Mouse (Mus musculus) adrenal gland, adult 18-20 months (tissue): ENCODE data around the gene Gm43064. TPM values are rescaled to one million over a fixed set of nuclear protein-coding genes. Genes with fewer than 3 reads are reported as not detected.

Experiments
- DNase-seq, 2 experiments: peaks; one replicate each; pipeline ENCODE4 v3.0.0; 2021 to 2022; ENCODE audit warnings: low spot score in 2 of 2
- total RNA-seq, 2 experiments: library from RNA; stranded (reverse); gene quantifications; 1 replicate in 1 of 2; 2 replicates in 1 of 2; pipeline ENCODE4 v1.2.3; 2021

Gene Gm43064
- total RNA-seq, 2 experiments from 2014 or later: 0.13 to 0.43 TPM

DNA sequence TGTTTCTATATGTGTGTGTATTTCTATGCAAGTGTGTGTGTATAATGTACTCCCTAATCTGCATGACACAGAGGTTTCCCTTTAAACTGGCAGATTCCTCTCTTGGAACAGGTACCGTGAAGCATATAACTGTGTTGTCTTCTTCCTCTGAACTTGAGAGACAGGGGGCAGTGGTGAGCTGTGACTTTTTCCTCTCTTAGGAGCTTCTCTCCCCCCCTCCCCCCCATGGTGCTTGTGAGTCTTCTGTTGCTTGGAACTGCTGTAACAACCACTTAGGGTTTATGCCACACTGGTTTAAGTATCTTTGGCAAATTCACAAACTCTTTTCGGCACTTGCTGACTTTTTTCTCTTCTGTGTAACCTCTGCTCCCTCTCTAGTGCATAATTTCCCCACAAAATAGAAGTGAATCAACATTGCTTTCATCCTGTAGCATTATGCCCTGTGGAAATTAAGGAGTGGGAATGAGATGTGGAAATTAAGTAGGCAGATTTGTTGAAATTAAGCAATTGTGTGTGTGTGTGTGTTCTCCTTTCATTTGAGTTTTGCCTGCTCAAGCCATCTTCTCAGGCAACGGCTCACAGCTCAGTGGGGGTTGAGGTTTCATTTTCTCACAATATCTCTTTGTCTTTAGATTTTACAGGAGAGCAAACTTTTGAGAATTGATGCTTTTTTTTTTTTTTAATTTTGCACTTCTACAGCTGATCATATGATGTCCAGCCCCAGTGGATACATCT lies 43.4 kb downstream of the Gm43064 start:
- peak; percentile 19 to 33 for DNase-seq

DNA sequence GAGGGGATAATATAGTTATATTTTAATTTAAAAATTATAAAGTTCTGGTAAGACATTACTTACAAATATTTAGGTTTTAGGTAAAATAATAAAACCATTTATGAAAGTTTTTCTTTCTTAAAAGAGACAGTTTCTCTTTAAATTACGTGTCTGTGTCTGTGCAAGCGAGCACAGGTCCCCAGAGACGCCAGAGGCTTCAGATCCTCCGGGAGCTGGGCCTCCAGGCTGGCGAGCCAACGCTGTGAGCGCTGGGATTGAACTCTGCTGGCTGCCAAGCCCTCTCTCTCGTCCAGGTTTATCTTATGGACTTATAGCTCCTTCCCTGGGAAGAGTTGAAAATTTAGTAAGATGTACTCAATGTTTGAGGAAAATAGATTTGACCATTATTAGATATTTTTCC lies 44.4 kb downstream of the Gm43064 start:
- DNase-seq: no peak

DNA sequence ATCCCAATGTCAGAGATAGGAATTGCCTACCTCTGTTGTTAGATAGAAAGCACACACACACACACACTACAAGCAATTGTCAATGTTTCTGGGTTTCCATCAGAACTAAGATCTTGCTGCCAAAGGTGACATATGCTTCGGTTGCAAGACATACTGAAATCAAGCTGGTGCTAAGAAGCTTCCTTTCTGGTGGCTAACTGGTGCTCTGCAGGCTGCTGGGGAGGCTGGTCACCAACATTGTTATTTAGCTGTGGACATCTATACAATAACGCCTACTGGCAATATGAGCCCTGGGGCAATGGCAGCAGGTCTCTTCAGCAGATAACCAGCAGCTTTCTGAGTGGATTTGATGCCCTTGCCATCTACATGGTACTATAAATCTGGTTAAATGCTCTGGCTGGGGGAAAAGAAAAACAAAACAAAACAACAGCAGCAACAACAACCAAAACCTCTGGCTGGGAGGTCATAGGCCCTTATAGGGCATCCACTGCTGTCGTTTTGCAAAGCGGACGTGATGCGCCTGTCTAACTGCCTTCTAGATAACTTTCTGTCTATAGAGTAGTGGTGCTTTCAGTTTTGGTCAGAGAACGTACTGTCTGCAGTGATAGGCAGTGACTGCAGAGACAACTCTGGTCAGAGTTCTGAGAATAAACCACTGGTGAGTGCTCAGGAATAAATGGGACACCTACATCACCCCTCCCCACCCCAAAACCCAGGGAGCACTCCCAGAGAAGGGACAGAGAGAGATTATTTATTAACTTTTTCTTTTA lies 47.8 kb downstream of the Gm43064 start:
- DNase-seq: no peak

DNA sequence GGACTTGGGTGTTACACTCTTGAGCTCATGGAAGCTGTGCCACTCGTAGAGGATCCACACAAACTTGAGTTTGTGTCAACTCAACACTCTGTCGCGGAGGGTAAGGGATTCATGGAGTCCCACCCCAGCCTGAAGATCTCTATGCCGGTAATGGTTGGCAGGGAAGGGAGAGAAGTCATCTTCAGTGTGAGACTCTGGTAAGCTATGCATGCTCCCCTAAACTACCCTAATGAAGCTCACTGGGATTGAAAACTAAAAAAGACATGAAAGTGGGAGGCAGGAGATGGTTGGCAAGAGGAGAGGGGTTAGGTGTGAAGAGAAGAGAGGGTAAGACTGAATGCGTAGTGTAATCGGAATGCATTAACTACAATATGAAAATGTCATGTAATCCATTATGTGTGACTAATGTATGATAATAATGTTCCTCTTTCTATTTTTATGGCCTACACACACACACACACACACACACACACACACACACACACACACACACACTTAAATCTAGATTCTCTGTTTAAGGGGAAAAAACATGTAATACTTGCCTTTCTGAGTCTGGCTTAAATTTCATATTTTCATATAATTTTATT lies 48.7 kb downstream of the Gm43064 start:
- no peak for DNase-seq

DNA sequence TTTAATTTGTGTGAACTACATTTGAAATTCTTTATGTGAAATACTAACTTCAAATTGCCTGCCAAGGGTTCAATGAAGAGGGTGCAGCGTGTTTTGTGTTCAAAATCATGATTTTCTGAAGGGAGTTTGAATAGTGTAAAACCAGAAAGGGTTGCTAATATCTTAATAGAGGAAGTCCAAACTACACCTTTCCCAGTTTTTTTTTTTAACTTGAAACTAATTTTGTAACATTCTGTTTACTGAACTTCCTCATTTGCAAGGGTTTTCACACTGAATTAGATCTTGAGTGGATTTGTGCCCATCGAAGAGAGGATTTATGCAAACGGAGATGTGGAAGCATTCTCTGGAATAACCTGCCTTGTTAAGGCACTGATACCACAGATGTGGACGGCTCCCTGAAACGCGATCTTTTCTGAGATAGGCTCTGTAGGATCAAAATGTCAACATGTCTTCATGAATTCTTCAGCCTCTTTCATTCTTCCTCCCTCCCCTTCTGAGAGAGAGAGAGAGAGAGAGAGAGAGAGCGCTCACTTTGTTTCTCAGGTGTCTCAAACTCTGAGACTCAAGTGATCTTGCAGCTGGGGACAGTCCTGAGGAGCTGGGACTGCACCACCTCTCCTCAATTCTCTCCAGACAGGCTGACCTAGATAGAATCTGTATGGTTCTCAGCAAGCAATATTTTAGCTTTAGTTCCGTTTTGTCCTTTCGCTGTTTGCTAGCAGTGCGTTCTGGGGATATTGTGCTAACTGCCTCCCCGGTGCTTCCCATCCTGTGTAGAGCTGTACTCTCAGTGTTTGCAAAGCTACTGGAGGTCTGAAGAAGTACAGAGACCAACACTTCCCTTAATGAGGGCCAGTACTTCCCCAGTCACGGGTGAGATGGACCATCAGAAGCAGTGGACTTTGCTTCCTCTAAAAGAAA lies 49.8 kb downstream of the Gm43064 start, which contains the start of gene Ptpn22:
TSS of gene Ptpn22 (plus strand) at position 915 of the 921 bp plus-strand sequence.
- DNase-seq: no peak

DNA sequence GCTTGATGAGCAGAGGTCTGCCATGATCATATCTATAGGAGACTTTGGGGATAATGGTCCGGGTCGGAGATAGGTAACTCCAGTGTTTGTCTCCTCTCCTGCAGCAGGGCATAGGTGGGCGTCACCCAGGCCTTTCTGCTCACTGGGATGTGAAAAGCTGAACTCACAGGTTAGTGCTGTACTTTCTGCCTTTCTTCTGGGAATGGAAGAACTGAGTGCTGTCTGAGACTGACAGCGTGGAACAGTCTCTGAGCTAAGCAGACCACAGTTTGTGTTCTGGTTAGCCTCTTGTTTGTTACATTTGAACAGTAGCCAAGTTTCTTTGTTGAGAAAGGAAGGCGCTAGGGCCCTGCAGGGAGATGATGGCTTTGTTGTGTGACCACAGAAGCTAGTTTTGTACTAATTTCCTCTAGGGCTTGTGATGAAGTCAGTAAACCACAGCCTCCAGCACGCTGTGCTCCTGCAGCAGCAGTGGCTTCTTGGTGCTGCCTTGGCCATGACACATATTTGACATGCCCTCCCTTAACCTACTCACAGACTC lies 50.5 kb downstream of the Gm43064 start:
- DNase-seq: no peak

DNA sequence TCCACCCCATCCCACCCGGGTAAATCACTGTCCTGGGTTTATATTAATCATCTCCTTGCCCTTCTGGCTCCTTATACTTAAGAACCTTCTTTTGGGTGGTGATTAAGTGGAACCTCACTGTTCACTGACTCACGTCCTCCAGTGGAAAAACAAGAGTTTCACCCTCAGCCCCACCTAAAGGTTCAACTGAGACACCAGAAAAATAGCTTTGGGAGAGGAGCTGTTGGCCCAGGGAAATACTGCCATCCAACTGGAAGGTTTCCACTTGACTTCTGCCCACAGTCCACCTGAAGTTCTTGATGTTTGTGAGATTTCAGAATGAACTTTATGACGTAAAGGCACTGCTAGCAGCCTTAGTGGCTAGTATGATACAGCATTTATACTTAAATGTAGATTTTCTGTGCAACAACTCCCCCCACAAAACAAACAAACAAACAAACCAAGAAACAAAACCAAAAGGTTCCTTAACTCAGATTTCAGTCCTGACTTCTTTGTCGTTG lies 53.4 kb downstream of the Gm43064 start:
- DNase-seq: no peak

DNA sequence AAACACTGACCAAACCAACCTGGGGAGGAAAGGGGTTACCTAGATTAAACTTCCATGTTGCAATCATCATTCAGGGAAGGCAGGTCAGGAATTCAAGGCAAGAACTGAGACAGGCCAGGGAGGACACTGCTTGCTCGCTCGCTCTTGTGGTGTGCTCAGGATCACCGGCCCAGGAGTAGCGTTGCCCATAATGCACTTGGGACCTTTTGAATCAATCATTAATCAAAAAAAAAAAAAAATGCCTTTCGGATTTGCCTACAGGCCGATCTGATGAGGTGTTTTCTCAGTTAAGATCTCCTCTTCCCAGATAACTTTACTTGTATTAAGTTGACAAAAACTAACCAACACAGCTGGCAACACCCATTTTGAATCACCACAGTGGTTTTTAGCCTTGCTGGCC lies 54.8 kb downstream of the Gm43064 start:
- no peak for DNase-seq

DNA sequence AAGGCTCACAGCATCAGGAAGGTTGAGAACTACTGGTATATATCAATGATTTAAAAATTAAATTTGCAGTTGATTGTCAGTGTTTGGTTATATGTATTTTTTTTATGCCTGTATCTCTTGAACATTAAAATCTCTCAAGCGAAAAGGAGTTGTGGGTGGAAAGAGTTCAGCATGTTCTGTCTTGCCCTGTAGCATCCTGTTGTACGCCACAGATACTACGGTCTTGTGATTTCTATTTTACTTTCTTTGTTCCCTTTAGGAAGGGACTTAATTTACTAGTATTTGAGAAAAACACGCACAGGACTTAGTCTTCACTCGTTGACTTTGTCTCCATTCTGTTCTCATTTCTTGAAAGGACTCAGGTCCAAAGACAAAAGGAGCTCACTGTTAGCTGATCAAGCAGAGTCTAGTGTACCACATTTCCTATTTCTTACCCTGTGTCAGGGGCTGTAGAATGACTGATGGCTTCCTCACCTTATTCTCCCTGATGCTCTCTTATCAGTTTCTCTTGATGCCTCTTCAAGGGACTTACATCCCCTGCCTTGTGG lies 58.1 kb downstream of the Gm43064 start:
- no peak for DNase-seq

DNA sequence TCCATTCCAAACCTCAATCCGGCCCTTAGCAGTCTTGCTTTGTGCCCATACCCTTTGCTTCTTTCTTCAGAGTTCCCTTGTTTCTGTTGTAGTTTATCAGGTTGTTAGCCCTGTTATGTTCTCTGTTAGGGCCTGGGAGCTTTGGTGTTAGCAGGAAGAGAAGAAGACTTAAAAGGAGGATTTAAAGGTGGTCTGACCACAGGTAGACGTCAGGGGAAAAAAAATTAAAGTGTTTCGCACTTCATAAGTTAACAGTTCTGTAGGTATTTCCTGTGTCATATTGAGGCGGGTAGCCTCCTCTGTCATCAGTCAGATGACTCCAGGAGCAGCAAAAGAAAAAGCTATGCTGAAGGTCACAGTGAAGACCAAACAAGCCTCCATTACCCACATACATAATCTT lies 58.6 kb downstream of the Gm43064 start:
- no peak for DNase-seq

DNA sequence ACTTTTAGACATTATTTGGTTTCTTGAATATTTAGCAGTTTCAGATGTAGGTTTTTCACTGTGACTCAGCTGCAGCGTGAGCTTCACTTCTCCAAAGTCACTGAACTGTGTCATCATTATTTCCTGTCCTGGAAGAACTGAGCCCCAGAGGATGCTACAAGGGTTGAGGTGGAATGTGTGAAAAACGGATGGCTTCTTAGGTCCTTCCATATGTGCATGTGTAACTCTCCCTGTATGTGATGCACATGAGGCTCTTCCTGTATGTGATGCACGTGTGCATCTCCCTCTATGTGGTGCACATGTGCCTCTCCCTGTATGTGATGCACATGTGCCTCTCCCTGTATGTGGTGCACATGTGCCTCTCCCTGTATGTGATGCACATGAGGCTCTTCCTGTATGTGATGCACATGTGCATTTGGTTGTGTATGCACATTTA lies 63.3 kb downstream of the Gm43064 start:
- no peak for DNase-seq

DNA sequence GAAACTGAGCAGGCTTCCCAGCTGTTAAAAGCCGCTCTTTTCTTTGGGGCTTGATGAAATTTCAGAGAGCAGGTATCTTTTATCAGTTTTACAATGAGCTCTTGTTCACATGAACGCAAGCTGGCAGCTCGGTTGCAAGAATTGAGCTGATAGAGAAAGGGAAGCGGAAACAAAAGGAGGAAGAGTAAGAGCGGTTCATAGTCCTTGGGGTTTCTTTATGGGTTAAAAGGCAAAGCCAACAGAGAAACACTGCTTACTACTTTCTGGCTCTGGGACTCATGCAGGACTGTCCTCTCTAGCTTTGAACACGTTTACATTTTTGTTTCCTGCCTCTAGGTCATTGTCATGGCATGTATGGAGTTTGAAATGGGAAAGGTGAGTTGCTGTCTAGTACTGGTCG lies 65.0 kb downstream of the Gm43064 start:
- no peak for DNase-seq

DNA sequence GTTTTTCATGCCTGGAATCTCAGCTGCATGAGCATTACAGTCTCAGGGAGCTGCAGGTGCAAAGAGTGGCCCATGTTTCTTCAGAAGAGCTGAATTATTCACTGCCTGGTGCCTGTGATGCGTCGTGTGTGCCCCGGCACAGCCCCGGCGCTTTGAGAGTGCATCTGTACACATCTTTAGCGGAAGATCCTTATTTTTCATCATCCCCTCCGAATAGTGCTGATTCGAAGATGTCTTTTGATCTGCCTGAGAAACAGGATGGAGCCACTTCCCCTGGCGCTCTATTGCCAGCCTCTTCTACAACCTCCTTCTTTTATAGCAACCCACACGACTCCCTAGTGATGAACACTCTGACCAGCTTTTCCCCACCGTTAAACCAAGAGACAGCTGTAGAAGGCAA lies 76.6 kb downstream of the Gm43064 start:
- DNase-seq: no peak

DNA sequence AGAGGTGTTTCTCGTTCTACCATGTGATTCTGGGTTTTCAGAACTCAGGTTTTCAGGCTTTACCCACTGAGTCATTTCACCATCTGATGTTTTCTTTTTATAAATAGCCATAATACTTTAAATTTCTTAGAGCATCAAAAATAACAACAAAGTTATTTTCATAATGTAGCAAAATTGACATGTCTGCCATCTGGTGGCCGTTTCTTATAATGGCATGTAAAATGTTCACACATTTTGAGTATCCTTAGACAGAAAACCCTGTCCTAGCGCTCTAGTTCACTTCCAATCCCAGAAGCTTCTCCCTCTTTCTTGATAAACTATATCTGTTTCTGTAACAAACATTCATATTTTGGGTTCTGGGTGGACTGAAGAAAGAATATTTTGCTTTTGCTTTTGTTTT lies 78.2 kb downstream of the Gm43064 start:
- peak in 1 of 2 experiments; percentile 16 for DNase-seq

Other genes with a start within 250 kb of the Gm43064 start
- not detected for gene Syt6, start 234.3 kb upstream of the Gm43064 start, total RNA-seq
- gene Atg4a-ps, start 163.5 kb upstream of the Gm43064 start, total RNA-seq: 1 to 10 TPM in 1 of 2 experiments, not detected in 1; 1.8 TPM
- gene Olfml3, start 71.6 kb upstream of the Gm43064 start, total RNA-seq: 10 to 100 TPM; 17.3 to 24.4 TPM
- not detected for gene Gm10964, start 70.2 kb upstream of the Gm43064 start, total RNA-seq
- gene Hipk1, start 18.0 kb upstream of the Gm43064 start, total RNA-seq: 100 to 1,000 TPM; 122 to 141 TPM
- 10 to 100 TPM; 11.7 to 14.1 TPM for gene Dclre1b, start 129 bp upstream of the Gm43064 start, total RNA-seq
- gene Ap4b1, start 53 bp upstream of the Gm43064 start, total RNA-seq: 10 to 100 TPM; 13.4 to 15.5 TPM
- gene Bcl2l15, start 23.0 kb downstream of the Gm43064 start, total RNA-seq: not detected
- gene Ptpn22, start 50.2 kb downstream of the Gm43064 start, total RNA-seq: 1 to 10 TPM; 1.6 to 2.3 TPM
- 10 to 100 TPM; 13.4 to 18.7 TPM for gene Rsbn1, start 104.5 kb downstream of the Gm43064 start, total RNA-seq
- gene Phtf1, start 158.5 kb downstream of the Gm43064 start, total RNA-seq: 10 to 100 TPM; 15.8 to 17.4 TPM